Mouse (Mus musculus) adrenal gland, postnatal 25 days (tissue): Measurements from ENCODE around the gene Nostrin. TPM values are rescaled to one million over a fixed set of nuclear protein-coding genes. Genes with fewer than 3 reads are reported as not detected.
A peak's percentile ranks its signal among the peaks of the same experiment; 100 is the strongest.

ENCODE experiments used
- DNase-seq: peaks from one replicate; pipeline ENCODE4 v3.0.0; 2021; ENCODE audit warnings: mixed read lengths
- long read RNA-seq: library from polyadenylated mRNA; stranded (forward); transcript quantifications from one replicate; pipeline ENCODE4 v2.0.0, GENCODE M21; 2021
- total RNA-seq: library from RNA; stranded (reverse); gene quantifications from 2 replicates; pipeline ENCODE4 v1.2.3, GENCODE M21; 2021

The Nostrin gene
- 8.0 and 8.9 TPM in 2 replicates for total RNA-seq
- long read RNA-seq, transcript Nostrin-201 (16 exons, 1,808 nt) = major isoform, 13 of 17 reads
- long read RNA-seq, partial matches to known transcripts = 1 of 17 reads
- long read RNA-seq, other reads (novel, unspliced or antisense) = 3 of 17 reads

GRCm38 (mm10) chr2:69135661-69136576 lies at the start of gene Nostrin:
Nostrin (plus strand) TSS chr2:69135800.
- no peak for DNase-seq

GRCm38 (mm10) chr2:69086505-69087260 lies 48.9 kb upstream of the Nostrin start:
- DNase-seq = no peak

GRCm38 (mm10) chr2:69095836-69096235 lies 39.8 kb upstream of the Nostrin start:
- DNase-seq = no peak

- DNase-seq = no peak
Observed at GRCm38 (mm10) chr2:69096821-69097220, 38.8 kb upstream of the Nostrin start.

GRCm38 (mm10) chr2:69097526-69097925 lies 38.1 kb upstream of the Nostrin start:
- no peak for DNase-seq

GRCm38 (mm10) chr2:69098701-69099100 lies 36.9 kb upstream of the Nostrin start:
- no peak for DNase-seq

- DNase-seq = no peak
Observed at GRCm38 (mm10) chr2:69099147-69099546, 36.5 kb upstream of the Nostrin start.

- DNase-seq = peak; percentile 17
Observed at GRCm38 (mm10) chr2:69100706-69101105, 34.9 kb upstream of the Nostrin start.

GRCm38 (mm10) chr2:69103526-69103925 lies 32.1 kb upstream of the Nostrin start:
- DNase-seq = no peak

GRCm38 (mm10) chr2:69104511-69105145 lies 31.0 kb upstream of the Nostrin start:
- no peak for DNase-seq

GRCm38 (mm10) chr2:69109246-69109645 lies 26.4 kb upstream of the Nostrin start:
- no peak for DNase-seq

GRCm38 (mm10) chr2:69109710-69110109 lies 25.9 kb upstream of the Nostrin start:
- DNase-seq = no peak

GRCm38 (mm10) chr2:69112609-69113008 lies 23.0 kb upstream of the Nostrin start:
- DNase-seq = no peak

GRCm38 (mm10) chr2:69113829-69114547 lies 21.6 kb upstream of the Nostrin start:
- DNase-seq = no peak

- DNase-seq = no peak
Observed at GRCm38 (mm10) chr2:69115921-69116320, 19.7 kb upstream of the Nostrin start.

GRCm38 (mm10) chr2:69116767-69117166 lies 18.8 kb upstream of the Nostrin start:
- no peak for DNase-seq

- DNase-seq = no peak
Observed at GRCm38 (mm10) chr2:69118994-69119393, 16.6 kb upstream of the Nostrin start.

- no peak for DNase-seq
Observed at GRCm38 (mm10) chr2:69119718-69120117, 15.9 kb upstream of the Nostrin start.

- DNase-seq = no peak
Observed at GRCm38 (mm10) chr2:69121681-69122080, 13.9 kb upstream of the Nostrin start.

GRCm38 (mm10) chr2:69125425-69125824 lies 10.2 kb upstream of the Nostrin start:
- no peak for DNase-seq

GRCm38 (mm10) chr2:69128321-69128720 lies 7.3 kb upstream of the Nostrin start:
- no peak for DNase-seq

GRCm38 (mm10) chr2:69128921-69129395 lies 6.6 kb upstream of the Nostrin start:
- DNase-seq = no peak
